Mouse (Mus musculus) heart, postnatal 0 days (tissue): ENCODE results near the gene Myrip.

ENCODE experiments used
- CTCF ChIP-seq: IDR thresholded peaks from 2 replicates; pipeline ENCODE4 v1.5.1; 2016; ENCODE audit warnings: antibody characterized with exemption, control low read depth, low read depth
- EP300 ChIP-seq: IDR thresholded peaks from 2 replicates; pipeline ENCODE4 v1.6.1; 2016; ENCODE audit warnings: antibody characterized with exemption, low read depth

GRCm38 (mm10) chr9:120402368-120402767 lies 101.1 kb downstream of the Myrip start:
- TF ChIP-seq CTCF (no peak), EP300 (no peak)
